Mouse (Mus musculus): ENCODE measurements around the gene Tuba1b.
"Not testable (repeated sequence)": the region's sequence is repeated elsewhere in the genome, so short reads cannot be mapped to it uniquely, and the experiment has no call there.

Gene Tuba1b

DNA sequence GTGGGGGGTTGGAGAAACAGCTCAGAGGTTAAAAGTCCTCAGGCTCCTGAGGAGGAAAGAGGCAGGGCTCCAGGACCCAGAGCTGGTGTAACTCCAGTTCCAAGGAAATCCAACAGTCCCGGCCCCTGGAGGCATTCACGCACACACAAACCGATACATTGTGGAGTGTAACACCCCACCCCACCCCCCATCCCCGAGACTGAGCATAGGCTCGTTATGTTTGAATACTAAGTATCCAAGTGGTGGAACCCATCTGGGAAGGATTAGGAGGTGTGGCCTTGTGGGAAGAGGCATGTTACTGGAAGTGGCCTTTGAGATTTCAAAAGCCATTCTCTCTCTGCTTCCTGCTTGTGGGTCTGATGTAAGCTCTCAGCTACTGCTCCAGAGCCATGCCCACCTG lies 12.9 kb downstream of the Tuba1b start:
- no peak for DNase-seq

DNA sequence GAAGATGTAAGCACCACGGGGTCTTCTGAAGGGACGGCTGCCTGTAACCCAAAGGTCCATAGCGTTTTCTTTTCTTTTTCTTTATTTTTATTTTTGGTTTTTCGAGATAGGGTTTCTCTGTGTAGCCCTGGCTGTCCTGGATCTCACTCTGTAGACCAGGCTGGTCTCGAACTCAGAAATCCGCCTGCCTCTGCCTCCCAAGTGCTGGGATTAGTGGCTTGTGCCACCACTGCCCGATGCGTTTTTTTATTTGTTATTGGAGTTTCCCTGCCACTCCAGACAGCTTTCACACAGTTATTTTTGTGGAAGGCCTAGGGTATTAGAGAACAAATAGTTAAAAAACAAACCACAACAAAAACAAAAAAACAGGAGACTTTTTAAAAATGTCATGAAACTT lies 15.9 kb downstream of the Tuba1b start:
- not testable (repeated sequence) for DNase-seq

DNA sequence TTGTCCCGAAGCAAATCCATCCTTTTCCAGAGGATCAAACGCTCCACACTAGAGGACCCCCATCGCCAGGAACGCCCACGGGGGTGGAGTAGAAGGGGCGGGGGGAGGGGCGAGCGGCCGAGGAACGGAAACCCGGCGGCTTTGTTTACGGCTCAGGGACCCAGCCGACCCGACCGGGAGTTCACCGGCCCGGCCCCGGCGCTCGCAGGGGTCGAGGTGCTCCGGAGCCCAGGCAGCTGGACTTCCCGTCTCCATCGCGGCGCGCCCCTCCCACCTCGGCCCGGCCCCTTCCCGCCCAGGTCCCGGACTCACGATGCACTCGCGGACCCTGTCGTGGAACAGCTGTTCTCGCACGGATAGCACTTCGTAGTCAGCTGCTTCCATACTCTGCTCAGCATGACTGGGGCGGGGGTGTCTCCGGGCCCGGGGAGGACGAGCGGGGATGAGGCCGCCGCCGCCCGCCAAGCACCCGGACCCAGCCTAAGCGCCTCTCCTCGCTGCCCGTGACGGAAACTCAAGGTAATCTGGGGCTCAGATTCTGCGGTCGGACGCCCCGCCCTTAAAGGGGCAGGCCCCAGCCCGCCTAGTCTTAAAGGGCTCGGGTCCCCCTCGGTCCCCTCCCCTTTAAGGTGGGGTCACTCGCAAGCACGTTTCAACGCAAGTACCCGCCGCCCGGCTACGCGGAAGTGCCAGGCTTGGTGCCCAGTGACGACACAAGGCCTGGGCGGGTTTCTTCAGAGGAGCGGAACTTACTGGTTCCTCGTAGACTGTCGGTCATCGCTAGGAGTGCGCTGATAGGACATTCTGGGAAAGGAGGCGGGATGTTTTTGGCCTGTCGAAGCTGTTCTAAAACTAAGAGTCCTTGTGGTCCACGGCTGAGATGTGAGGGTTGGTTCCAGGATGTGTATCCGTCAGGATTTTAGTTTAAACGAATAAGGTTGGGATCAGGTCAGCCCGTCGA lies 16.5 kb downstream of the Tuba1b start, which contains the start of gene Lmbr1l:
TSS of gene Lmbr1l (minus strand) at position 694 of the 961 bp plus-strand sequence.
- peak; percentile 99 for DNase-seq

DNA sequence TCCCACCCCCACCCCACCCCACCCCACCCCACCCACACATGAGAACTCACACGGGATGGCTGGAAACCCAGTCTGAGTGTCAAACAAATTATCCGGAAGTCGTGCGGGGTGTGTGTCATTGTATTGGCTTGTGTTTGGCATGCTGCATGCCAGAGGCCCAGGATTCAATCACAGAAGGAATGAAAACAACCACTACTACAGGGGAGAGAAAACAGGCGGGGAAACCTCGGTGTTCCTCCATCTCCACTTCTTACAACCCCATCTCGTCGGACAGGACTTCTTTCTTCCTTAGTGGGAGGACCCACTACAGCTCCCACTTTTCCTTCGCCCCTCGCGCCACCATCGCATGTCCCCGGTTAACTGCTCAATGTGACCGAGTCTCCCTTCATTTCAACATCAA lies 17.3 kb downstream of the Tuba1b start:
- no peak for DNase-seq

DNA sequence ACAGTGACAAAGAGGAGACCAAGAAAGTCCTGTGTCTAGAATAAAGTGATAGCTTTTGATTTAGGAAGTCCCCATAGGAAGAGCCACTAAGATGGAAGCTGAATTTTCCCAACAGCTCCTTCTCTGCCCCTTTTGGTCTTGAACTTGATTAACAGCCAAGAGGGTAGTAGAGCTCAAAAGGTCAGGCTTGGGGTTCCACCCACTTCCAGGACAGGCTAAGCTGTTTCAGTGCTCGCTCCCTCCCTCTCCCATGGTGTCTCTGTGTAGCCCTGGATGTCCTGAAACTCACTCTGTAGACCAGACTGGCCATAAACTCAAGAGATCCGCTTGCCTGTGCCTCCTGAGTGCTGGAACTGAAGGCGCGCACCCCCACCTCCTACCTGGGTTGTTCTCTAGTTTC lies 18.3 kb downstream of the Tuba1b start:
- no peak for DNase-seq

DNA sequence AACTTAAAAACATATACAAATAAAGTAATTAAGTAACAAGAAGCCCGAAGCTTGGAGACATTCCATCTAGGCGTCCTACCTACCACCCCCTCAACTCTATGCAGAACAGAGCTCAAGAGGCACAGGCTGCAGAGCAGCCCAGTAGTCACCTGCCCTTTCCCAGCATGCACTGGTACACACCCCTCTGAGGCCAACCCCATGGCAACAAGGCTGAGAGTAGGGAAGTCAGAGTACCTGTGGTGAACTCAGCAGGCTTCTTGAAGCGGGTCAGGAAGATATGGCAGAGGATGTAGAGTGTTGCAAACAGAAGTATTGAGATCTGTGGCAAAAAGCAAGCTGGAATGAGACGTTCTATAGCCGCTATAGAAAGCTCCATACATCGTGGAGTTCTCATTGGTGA lies 19.5 kb downstream of the Tuba1b start:
- DNase-seq: no peak

DNA sequence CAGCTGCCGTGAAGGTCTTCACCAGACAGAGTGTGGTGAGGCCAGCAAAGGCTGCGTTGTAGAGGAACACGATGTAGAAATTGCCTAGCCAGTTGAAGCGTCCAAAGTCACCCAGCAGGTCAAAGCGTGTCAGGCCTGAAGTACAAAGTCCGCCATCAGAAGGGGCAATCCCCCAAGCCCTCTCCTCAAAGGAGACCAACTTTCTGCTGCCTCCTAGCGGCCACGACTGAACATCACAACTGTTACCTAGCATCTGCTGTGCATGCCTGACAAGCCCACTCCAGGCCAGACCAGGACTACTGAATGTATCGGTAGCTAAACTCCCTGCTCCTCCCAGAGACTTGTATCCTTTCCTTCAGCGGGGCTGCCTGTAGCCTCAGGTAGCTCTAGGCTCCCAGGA lies 29.7 kb downstream of the Tuba1b start:
- DNase-seq: no peak

DNA sequence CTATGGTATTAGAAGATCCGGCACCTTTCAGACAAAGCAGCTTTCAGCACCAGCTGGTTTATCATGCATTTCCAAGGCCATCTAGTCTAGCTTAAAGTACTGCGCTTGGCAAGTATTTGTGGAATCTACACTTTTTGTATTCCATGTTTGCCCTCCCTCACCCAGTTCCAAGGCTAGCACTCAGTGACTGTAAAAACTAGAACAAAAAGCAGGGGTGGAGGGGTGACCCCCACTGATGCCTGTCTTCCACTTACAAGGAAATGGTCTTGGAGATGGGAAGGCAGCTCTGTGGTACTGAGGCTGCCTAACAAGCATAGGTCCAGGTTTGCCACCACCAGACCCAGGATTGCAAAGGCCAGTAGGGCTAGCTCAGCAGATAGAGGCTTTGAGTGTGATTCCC lies 31.8 kb downstream of the Tuba1b start:
- no peak for DNase-seq

DNA sequence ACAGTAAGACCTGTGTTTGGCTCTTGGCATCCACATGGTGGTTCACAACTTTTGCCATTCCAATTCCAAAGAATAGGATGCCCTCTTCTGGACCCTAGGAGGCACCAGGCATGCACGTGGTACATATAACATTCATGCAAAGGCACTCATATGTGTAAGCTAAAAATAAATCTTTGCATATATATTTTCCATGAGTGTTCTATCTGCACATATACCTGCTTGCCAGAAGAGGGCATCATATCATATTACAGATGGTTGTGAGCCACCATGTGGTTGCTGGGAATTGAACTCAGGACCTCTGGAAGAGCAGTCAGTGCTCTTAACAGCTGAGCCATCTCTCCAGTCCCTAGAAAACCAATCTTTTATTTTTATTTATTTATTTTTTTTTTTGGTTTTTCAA lies 32.8 kb downstream of the Tuba1b start:
- DNase-seq: no peak

DNA sequence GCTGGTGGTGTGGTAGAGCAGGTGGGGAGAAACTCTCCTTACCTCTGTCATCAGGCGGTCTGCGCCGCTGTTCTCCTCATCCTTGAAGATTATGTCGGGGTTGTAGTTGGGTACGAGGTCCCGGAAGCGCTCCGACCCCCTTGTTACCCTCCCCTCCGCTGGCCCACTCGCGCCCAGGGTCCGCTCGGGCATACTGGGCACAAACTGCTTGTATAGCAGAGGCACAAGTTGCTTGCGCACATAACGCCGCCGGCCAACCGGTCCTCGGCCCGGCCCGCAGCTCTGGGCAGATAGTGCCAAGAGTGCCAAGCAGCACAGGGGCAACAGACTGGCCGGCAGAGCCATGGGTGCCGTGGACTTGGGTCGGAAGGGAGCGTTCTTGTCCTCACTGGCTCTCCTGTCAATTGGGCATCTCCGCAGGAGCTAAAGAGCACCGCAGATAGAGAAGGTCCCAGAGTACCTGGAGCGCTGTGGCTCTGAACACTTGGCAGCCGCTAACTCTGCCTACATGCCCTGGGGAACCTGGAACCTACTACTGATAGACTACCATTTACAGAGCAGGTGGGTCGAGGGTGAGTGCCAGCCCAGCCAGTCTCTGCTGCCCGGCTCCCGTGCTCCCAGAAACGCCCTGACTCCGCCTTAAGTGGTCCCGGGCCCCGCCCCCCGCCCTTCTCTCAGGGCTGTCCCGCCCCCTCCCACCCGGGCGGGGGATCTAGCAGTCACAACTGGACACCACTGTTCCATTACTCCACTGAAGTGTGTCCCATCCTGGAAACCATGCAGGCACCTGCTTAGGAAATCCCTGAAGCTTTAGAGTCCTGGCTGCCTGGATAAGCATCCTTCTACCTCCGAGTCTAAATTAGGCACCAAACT lies 36.2 kb downstream of the Tuba1b start, which contains the start of gene Dhh:
TSS of gene Dhh (minus strand) at position 613 of the 873 bp plus-strand sequence.
- DNase-seq: no peak

DNA sequence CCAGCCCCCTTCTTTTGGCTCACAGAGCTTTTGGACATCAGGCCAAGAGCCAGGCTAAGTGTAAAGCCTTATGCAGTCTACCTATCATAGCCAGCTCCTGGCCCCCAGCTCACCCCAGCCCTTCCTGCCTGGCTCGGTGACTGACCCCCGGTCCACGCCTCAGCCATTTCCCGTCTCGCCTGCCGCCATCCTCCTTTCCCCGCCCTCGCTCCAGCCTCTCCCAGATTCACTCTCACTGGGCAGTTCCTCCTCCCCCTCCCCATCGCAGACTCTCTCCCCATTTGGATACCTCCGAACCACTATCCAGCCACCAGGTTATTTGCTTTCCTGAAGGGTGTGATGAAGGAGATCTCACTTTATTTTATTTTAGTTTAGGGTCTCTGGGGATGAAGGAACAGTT lies 36.9 kb downstream of the Tuba1b start:
- no peak for DNase-seq

DNA sequence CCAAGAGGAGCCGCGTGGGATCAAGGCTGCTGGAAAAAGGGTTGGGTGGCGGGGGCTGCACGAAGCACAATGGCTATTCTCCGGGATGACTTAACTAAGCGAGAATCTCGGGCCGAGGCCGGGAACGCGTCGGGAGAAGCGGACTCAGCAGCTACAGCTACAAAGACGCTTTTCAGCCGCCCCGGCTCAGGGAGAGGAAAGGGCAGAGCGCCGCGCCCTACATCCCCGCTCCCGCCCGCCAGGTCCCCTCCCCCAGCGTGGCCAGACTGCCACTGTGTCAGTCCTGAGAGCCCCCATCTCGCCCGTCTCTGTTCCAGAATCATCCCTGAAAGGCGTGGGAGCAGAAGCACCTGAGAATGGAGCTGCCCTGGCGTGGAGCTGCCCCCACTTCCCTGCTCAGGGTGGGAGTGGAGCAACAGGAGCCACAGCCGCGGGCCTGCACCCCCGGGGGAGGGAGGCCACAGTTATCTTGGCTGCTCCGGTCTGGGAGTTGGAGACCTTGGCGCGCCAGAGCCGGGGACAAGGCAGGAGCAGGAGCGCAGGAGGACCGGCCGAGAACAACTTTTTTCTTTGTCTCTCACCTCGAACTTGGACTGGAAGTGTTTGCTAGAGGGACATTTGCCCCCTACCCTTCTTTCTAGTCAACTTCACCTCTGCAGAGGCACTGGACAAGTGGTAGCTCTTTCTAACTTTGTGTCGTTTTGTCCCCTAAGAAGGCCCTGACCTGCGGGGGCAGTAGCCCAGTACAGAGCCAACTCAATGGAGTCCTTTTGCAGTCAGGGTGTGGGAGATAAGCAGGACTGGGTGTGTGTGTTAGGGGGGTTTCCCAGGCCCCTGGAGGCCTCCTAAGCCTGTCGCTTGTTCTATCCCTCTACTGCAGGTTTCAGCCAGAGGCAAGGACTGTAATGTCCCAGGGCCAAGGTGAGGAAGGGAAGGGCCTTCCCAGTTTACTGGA lies 38.5 kb downstream of the Tuba1b start:
- no peak for DNase-seq

DNA sequence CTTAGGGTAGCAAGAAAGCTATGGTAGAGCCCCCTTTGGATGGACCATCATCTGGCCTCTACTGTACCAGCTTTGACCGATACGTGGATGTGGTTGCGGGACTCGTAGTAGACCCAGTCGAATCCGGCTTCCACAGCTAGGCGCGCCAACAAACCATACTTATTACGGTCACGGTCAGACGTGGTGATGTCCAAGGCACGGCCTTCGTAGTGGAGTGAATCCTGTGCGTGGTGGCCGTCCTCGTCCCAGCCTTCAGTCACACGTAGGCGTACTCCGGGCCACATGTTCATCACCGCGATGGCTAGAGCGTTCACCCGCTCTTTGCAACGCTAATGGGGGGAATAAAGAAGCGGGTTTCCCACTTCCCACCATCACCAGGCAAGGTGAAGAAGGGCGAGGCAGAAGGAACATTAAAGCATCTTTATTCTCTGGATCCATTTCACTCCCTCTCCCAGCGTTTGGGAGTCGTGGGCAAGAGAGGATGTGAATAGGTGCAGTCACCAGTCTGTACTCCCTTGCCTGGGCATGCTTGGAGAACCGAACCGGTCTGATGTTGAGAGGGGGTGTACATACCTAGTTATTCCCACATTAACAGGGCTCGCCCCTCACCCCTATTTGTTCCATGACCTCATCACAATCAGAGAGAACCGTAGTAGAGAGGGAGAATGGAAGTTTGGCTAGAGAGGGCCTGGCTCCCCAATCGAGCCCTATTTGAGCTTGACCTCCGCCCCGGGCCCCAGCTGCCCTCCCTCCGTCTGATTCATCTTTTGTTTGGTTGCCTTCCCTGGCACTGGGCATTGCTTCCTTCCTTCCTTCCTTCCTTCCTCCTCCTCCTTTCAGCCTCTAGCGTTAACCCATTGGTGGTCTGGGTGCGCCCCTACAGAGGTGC lies 39.4 kb downstream of the Tuba1b start:
- no peak for DNase-seq

DNA sequence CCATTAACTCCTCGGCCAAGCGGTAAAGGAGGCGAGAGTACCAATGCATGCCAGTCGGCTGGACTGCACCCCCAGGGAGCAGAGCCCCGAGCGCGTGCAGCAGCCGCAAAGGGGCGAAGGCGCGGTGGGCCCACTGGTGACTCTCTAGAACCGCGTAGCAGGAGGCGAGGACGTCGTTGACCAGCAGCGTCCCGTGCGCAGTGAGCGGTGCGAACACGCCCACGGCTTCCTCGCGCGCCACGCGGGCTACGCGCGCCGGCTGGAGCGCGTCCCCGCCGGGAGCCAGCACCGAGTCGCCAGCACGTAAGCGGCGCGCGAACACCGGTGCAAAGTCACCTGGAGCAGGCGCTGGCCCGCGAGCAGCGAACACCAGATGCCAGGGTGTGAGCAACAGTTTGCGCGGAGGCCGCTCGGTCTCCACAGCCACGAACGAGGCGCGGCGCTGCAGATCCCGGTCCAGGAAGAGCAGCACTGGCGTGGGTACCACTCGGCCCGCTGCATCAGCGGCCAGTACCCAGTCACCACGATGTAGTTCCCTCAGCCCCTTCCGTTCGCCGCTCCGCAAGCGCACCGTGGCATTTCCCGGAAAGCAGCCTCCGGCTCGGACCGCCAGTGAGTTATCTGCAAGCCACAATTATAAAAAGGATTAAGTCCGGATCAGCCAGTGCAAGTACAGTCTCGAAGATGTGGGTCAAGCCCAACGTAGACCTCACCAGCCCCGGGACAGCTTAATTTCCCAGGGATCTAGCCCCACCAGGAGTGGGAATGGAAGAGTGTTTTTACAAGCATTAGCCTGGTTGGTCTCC lies 40.2 kb downstream of the Tuba1b start, which contains the start of gene Rhebl1:
TSS of gene Rhebl1 (minus strand) at position 601 of the 806 bp plus-strand sequence.
- peak; percentile 42 for DNase-seq

DNA sequence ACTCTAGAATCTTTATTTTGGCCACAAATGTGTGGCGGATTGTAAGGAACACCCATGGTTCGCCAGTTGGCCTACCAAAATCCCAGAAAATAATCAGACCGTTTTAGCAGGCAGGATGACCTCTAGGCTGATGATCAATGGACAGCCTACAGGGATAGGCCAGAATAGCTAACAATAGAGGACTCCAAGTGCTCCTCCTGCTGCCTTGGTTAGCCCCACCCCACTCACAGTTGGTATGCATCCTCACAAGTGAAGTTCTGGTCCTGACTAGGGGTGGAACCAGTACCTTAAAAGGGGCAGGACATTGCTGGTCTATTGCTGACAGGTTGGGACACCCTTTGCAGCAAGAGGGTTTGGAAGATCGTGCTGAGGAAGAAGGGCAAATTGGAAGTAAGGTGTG lies 41.3 kb downstream of the Tuba1b start:
- DNase-seq: no peak

DNA sequence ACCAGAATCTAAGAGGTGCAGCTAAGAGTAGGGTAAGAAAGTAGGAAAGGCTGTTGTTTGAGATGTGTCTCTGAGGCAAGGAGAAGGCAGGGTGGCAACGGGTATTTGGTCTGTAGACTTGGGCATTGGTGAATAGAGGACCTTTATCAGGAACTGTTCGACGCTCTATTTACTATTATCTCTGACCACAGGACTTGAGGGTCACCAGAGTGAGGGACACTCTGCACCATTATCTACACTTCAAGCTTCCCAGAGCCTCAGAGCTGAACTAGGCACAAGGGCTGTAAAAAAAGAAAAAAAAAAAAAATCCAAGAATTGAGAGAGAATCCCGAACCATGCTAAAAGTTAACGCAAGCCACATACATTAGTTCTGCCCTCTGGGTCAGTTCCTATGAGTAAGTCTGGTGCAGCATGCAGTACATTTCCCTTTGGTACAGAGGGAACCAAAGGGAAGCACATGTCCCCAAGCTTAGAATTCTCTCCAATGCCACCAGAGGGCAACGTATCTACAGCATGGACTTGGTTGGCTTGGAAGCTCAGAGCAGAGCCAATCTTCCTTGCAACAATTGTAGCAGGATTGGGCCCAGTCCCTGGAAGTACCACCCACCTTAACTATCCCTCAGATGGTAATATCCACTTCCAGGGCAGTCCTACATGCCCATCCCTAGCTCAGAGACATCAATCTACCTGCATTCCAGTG lies 42.3 kb downstream of the Tuba1b start:
- DNase-seq: peak; percentile 73

DNA sequence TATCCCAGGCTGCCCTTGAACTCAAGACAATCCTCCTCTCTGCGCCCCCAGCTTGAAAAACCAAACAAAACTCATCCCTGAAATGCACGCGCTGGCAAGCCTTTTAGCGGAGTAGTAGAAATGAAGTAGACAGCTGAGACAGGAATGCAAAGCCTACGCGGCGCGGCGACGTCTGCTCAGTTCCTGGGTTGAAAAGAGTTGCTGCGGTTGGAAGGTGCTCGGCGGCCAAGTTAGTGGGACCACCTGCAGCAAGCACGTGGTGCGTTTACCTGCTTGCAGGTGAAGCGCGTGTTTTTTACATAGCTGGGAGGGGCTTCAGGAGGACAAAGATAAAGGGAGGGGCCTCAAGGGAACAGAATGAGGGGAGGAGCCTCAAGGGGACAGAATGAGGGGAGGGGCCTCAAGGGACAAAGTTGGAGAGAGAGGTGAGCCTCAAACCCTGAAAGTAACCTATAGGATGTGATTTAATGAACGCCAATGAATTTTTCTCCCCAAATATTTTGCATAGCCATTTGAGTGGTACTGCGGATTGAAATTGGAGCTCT lies 43.1 kb downstream of the Tuba1b start:
- peak; percentile 28 for DNase-seq

DNA sequence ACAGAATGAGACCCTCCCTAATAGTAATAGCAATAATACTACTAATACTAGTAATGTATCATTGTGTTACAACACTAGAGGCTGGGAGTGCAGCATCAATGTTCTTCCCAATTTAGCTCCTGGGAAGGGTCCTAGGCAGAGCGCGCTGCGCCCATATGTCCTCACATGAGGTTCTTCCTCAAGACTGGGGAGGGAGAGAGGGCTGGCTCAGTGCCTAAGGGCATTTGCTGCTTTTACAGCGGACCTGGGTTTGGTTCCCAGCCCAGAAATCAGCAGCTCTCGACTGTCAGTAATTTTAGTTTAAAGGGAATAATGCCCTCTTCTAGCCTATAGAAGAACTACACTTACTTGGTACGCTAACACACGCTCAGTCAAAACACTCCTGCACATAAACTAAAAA lies 46.8 kb downstream of the Tuba1b start:
- no peak for DNase-seq

DNA sequence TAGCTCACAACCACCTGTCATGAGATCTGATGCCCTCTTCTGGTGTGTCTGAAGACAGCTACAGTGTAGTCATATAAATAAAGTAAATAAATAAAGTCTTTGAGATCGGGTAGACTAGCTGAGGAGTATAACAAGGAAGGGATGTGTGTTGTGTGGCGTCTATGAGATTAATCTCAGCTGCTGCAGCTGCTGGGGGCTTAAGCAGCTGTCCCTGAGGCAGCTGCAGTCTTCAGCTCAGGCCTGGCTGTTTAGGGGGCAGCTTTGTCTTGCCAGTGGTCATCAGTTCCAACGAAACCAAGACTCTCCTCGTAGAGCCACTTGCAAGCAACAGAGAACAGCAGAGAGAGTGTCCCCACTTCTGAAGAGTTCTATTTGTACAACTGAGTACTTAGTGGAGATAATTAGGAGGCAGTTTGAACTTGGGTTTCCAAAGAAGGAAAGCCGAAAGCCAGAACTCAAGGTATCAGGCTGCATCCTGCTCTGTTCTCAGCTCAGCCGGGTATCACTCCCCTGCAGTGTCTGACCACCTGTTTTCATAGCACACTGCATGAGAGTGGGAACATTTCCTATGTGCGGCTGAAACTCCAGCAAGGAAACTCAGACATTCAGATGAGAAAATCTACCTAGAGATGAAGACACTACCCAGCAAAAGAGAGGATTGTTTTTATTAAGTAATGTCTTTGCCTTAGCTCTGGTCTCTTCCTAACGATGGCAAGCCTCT lies 47.5 kb downstream of the Tuba1b start:
- no peak for DNase-seq
